Mouse (Mus musculus) embryo, embryonic 11 days (tissue): Measurements from ENCODE around the gene Clasp2.
"Not testable (repeated sequence)": the region's sequence is repeated elsewhere in the genome, so short reads cannot be mapped to it uniquely, and the experiment has no call there.

Source experiments
- DNase-seq: peaks from one replicate; pipeline ENCODE4 v3.0.0-alpha.2; 2015

Clasp2 gene

GRCm38 (mm10) chr9:113741108-113741636 lies at the start of gene Clasp2:
Gene Clasp2 (plus strand): TSS chr9:113741473.
- peak; percentile 93 for DNase-seq

GRCm38 (mm10) chr9:113701441-113702160 lies 39.7 kb upstream of the Clasp2 start:
- DNase-seq = no peak

DNA sequence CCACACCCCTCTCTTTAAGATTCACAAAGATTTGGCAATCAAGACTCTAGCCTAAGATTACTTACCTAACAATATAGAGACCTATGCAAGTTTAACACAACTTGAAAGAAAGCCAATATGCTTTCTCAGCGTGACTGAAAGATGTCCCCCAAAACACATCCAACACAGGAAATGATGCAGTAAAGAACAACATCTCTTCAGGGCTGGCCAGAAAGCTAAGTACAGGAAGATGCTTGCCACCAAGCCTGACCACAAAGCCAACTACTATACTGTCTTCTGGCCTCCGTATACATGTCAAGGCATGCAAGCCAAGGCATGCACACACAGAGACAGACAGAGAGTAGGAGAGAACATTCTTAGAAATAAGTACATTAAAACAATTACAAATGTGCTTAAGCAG lies 35.2 kb upstream of the Clasp2 start:
- DNase-seq = no peak

DNA sequence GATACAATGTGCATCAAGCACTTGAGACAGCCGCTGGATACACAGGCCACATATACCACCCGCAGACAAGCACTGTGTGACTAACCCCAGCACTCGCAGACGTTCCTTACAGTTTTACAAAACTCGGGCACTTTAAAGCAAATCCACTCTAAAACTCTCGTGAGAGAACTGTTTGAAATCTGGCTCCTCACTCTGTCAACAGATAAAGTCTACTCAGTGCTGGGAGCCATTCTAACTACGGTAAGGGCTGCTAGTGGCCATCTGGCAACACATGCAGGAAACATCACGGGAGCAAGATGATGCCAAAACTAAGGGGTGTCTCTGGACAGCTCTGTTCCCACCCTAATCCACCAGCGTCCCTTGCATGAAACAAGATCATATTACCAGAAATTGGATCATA lies 34.4 kb upstream of the Clasp2 start:
- DNase-seq = no peak

GRCm38 (mm10) chr9:113707481-113708360 lies 33.6 kb upstream of the Clasp2 start, which contains the start of gene Pdcd6ip:
Gene Pdcd6ip (minus strand): TSS chr9:113708259.
- peak; percentile 91 for DNase-seq

DNA sequence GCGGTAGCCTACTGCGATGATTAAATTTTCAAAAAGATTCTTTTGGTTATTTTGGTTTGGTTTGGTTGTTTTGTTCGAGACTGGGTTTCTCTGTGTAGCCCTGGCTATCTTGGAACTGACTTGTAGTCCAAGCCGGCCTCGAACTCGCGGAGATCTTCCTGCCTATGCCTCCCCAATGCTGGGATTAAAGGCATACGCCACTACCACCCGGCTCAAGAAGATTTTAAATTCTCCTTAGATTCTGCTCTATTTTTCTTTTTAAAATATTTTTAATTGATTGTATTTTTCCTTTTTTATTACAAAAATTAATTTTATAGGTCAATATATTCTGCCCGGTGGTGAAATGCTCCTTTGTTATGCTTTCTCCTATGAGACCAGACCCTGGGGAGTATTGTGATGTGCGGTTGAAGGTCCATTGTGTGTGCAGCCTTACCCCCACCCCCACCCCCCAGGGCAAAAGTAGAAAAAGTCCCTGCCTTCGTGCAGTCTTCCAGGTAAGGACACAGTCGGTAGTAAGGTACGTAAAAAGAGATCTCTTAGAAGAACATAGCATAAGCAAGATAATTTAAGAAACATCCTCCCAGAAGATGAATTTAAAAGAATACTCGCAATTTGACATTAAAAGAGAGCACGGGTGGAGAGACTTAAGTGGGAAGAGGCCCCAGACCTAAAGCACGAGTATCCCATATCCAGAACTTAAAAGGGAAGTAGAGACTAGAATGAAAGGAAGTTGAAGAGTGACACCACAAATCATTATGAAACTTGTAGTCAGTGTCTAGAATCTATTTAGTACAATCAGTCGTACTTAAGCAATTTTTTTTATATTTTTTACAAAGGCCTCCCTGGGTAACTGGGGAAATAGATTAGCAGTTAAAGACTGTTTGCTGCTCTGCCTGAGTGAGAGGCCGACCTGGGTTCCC lies 32.7 kb upstream of the Clasp2 start:
- no peak for DNase-seq

- no peak for DNase-seq
Measured at GRCm38 (mm10) chr9:113710871-113711270, 30.4 kb upstream of the Clasp2 start.

- DNase-seq = peak; percentile 45
Measured at GRCm38 (mm10) chr9:113719063-113719462, 22.2 kb upstream of the Clasp2 start.

GRCm38 (mm10) chr9:113724646-113725045 lies 16.6 kb upstream of the Clasp2 start:
- DNase-seq = no peak

DNA sequence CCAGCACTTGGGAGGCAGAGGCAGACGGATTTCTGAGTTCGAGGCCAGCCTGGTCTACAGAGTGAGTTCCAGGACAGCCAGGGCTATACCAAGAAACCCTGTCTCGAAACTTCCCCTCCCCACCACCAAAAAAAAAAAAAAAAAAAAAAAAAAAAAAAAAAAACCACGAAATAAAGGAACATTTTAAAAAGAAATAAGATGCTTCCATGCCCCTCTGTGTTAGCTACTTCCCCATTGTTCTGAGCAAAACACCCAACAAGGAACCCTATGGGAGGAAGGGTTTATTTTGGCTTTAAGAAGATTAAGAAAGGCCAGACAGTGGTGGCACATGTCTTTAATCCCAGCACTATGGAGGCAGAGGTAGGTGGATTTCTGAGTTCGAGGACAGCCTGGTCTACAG lies 15.7 kb upstream of the Clasp2 start:
- DNase-seq = not testable (repeated sequence)

DNA sequence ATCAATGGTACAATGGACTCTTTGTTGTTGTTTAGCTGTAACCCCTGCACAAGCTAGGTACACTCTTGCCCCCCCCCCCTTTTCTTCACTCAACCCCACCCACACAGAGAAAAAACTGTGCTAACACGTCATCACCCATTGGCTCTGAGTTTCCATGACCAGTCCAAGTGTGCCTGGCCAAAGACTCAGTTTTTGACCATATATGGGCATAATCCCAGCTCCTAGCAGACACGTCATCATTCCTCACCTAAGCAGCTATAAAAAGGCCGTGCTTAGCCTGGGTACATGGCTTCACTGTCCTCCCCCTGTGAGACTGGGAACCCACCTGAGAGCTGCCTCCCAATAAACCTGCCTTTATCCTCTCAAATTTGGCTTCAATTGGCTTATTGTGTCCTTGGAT lies 15.1 kb upstream of the Clasp2 start:
- DNase-seq = no peak

GRCm38 (mm10) chr9:113726991-113727680 lies 14.1 kb upstream of the Clasp2 start:
- DNase-seq = no peak

DNA sequence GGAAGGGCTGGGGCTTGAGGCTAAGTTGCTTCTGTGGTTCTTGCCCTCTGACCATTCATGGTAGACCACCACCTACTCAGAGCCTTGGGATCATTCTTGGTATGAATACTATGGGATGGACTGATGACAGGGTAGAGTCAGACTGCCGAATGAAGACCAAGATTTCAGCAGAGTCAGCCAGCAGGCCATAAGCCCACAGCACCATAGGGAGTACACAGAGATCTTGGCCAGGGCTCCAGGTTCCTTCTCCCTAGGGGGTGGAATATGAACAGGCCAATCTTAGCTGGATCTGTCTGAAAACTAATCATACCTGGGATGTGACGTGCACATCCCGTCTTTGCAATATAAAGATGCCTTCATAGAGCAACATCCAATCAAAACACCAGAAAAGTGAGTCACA lies 9.7 kb upstream of the Clasp2 start:
- no peak for DNase-seq

- DNase-seq = no peak
Measured at GRCm38 (mm10) chr9:113735920-113736319, 5.4 kb upstream of the Clasp2 start.

DNA sequence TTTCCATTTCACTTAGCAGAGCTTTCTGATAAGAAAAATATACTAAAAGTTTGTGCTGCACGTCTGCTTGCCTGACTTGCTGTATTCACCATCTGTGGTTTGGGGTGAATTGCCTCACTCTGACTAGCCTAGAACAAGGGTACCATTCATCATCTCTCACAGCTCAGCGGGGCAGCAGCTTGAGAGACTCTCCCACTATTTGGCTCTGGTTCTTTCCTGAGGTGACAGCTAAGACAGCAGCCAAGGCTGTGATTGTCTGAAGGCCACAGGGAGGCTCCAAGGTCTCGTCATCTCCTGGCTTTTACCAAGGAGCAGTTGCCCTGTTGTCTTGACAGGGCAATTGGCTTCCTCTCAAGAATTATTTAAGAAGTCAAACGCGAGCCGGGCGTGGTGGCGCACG lies 3.3 kb upstream of the Clasp2 start:
- no peak for DNase-seq

DNA sequence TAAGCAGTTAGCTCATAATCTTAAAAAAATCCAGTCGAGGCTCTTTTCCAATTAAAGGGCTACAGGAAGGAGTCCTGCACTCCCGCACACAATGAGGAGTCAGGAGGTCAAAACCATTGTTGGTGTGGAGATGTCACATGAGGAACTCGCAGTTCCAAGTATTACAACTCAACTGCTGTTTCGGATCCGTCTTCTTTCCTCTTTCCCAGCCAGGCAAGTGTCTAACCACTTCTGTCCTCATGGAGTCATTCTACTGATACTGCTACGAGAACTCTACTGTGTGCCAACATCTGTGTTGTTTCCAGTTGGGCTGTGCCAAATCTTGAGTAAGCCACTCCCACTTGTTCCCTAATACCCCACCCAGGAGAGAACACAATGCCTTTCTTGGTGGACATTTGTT lies 2.3 kb upstream of the Clasp2 start:
- no peak for DNase-seq

GRCm38 (mm10) chr9:113741637-113742137 lies 414 bp downstream of the Clasp2 start:
- peak; percentile 77 for DNase-seq

DNA sequence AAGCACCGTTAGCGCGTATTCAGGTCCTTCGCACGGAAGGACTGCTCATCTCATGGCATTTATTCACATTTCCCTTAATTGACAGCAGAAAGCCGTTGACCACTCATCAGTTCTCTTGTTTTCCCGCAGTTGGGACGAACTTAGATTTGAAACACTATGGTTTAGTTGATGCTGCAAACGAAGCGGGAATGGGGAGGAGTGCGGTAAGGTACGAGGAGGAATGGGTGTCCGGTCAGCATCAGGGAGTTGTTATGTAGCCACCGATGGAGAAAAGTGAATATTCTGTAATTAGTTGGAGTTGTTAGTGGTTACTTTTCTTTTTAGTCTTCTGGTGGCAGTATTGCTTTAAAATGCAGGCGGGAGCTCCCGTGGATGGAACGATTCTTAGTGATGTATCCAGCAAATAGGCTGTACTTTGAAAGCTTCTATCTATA lies 1.1 kb downstream of the Clasp2 start:
- peak; percentile 31 for DNase-seq

- no peak for DNase-seq
Measured at GRCm38 (mm10) chr9:113743291-113743690, 2.0 kb downstream of the Clasp2 start.

- no peak for DNase-seq
Measured at GRCm38 (mm10) chr9:113749356-113749755, 8.1 kb downstream of the Clasp2 start.

DNA sequence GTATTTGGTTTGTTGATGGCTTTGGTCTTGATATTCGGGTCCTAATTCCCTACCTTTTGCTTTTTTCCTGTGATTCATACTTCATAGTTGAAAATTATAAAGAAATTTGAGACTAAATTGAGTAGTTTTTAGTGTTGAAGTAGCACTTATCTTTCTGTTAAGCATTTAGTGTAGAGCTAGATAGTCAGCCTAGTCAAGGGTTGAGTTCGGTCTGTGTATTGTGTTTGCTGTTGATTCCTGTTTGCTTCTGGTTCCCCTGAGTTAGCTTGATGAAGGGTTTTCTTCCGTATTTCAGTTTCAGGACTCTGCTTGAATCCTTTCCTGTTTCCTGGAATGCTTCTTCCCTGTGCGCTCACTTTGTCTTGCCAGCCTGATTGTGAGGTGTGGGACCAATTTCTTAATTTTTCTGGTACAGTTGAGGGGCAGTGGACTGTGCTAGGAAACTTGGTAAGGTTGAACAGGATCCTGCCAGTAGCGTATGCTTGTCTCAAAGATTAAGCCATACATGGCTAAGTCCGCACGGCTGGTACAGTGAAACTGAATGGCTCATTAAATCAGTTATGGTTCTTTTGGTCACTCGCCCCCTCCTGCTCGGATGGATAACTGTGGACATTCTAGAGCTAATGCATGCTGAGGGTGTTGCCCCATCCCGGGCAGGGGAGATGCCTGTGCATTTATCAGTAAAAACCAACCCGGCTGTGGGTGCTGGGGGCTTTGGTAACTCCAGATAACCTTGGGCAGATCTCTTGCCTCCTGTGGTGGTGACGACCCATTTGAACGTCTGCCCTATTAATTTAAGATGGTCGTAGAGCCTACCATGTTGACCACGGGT lies 14.8 kb downstream of the Clasp2 start:
- DNase-seq = no peak
